Mouse (Mus musculus) CH12.LX (cell line): Measurements from ENCODE around the gene Faxc. TPM values are rescaled to one million over a fixed set of nuclear protein-coding genes. Genes with fewer than 3 reads are reported as not detected.

Source experiments
- DNase-seq: peaks from one replicate; pipeline ENCODE4 v3.0.0-alpha.2; 2013; ENCODE audit errors: extremely low read depth
- H3K27ac ChIP-seq: 2 replicates; pipeline ENCODE4 v1.5.1; 2012; ENCODE audit warnings: low read depth, mild to moderate bottlenecking, control low read depth, moderate library complexity; ENCODE audit not compliant: insufficient read depth
- H3K27me3 ChIP-seq: replicated peaks from 2 replicates; pipeline ENCODE3; 2012; ENCODE audit warnings: inconsistent platforms
- H3K36me3 ChIP-seq, 2 experiments: replicated peaks in 1 of 2; 2 replicates each; pipeline versions ENCODE3 to v1.6.1; 2012; ENCODE audit warnings: inconsistent platforms in 1 of 2, low read length in 1 of 2, mild to moderate bottlenecking in 1 of 2, mixed read lengths in 1 of 2, moderate library complexity in 1 of 2; ENCODE audit not compliant: control insufficient read depth in 1 of 2, insufficient read depth in 1 of 2
- H3K4me1 ChIP-seq, 2 experiments: 2 replicates each; pipeline ENCODE4 v1.6.1; 2012; ENCODE audit warnings: inconsistent platforms in 1 of 2, moderate library complexity in 1 of 2; ENCODE audit not compliant: insufficient read depth in 2 of 2, control insufficient read depth in 1 of 2
- H3K4me2 ChIP-seq: 2 replicates; pipeline ENCODE4 v1.6.1; 2012; ENCODE audit warnings: low read depth, mild to moderate bottlenecking, control low read depth; ENCODE audit not compliant: poor library complexity, insufficient read depth, severe bottlenecking
- H3K4me3 ChIP-seq, 3 experiments: fragments of 150-350 bp in 1 of 3; sonication (generic) in 1 of 3; replicated peaks in 1 of 3; 2 replicates each; pipeline versions ENCODE3 to v1.5.1; 2011 to 2012; ENCODE audit warnings: low read depth in 2 of 3, low read length in 2 of 3, mild to moderate bottlenecking in 2 of 3, moderate library complexity in 2 of 3, control low read depth in 1 of 3, improper control_type of control experiment in 1 of 3, inconsistent platforms in 1 of 3, mixed read lengths in 1 of 3; ENCODE audit not compliant: poor library complexity in 1 of 3
- H3K79me2 ChIP-seq: replicated peaks from 2 replicates; pipeline ENCODE4 v1.6.1; 2012; ENCODE audit warnings: mild to moderate bottlenecking, moderate library complexity; ENCODE audit not compliant: control insufficient read depth, poor library complexity, insufficient read depth, severe bottlenecking; ENCODE audit errors: extremely low read depth
- H3K9ac ChIP-seq: 2 replicates; pipeline ENCODE4 v1.6.1; 2012; ENCODE audit warnings: low read depth, mild to moderate bottlenecking, control low read depth, moderate library complexity; ENCODE audit not compliant: insufficient read depth
- H3K9me3 ChIP-seq: replicated peaks from 2 replicates; pipeline ENCODE3; 2012; ENCODE audit warnings: low read length, inconsistent platforms, mixed read lengths
- CHD1 ChIP-seq: IDR thresholded peaks from 2 replicates; pipeline ENCODE4 v1.6.1; 2012; ENCODE audit warnings: low read depth, low read length, improper control_type of control experiment, inconsistent platforms
- CHD2 ChIP-seq: IDR thresholded peaks from 2 replicates; pipeline ENCODE4 v1.6.1; 2011; ENCODE audit warnings: low read length, improper control_type of control experiment
- CTCF ChIP-seq, 2 experiments: IDR thresholded peaks in 1 of 2; conservative IDR thresholded peaks in 1 of 2; 2 replicates each; pipeline ENCODE4 v1.5.1; 2011 to 2012; ENCODE audit warnings: low read depth in 2 of 2, low read length in 2 of 2, improper control_type of control experiment in 1 of 2, inconsistent platforms in 1 of 2, mild to moderate bottlenecking in 1 of 2, moderate library complexity in 1 of 2
- EP300 ChIP-seq: IDR thresholded peaks from 2 replicates; pipeline ENCODE4 v1.6.1; 2011; ENCODE audit warnings: low read length, improper control_type of control experiment
- ETS1 ChIP-seq: conservative IDR thresholded peaks from 2 replicates; pipeline ENCODE4 v1.6.1; 2012; ENCODE audit warnings: low read depth, mild to moderate bottlenecking, inconsistent platforms, low read length, improper control_type of control experiment, moderate library complexity
- HCFC1 ChIP-seq: IDR thresholded peaks from 2 replicates; pipeline ENCODE4 v1.6.1; 2012; ENCODE audit warnings: low read depth, mild to moderate bottlenecking, inconsistent platforms, low read length, improper control_type of control experiment
- JUN ChIP-seq: IDR thresholded peaks from 2 replicates; pipeline ENCODE4 v1.6.1; 2011; ENCODE audit warnings: low read depth, mild to moderate bottlenecking, low read length, improper control_type of control experiment, moderate library complexity; ENCODE audit not compliant: insufficient read depth
- MAZ ChIP-seq: IDR thresholded peaks from 2 replicates; pipeline ENCODE4 v1.6.1; 2012; ENCODE audit warnings: low read depth, mild to moderate bottlenecking, inconsistent platforms, low read length, improper control_type of control experiment, moderate library complexity
- MYC ChIP-seq: IDR thresholded peaks from 2 replicates; pipeline ENCODE4 v1.6.1; 2011; ENCODE audit warnings: low read depth, mild to moderate bottlenecking, improper control_type of control experiment, low read length
- NRF1 ChIP-seq: IDR thresholded peaks from 2 replicates; pipeline ENCODE4 v1.6.1; 2014; ENCODE audit warnings: low read depth, mild to moderate bottlenecking, inconsistent platforms, low read length, improper control_type of control experiment, moderate library complexity
- PAX5 ChIP-seq: IDR thresholded peaks from 2 replicates; pipeline ENCODE4 v1.6.1; 2012; ENCODE audit warnings: low read length, inconsistent platforms, mixed read lengths
- POLR2A ChIP-seq: IDR thresholded peaks from 2 replicates; pipeline ENCODE4 v1.6.1; 2011; ENCODE audit warnings: low read depth, mild to moderate bottlenecking, improper control_type of control experiment, low read length
- RAD21 ChIP-seq: IDR thresholded peaks from 2 replicates; pipeline ENCODE4 v1.6.1; 2011; ENCODE audit warnings: low read depth, mild to moderate bottlenecking, low read length, improper control_type of control experiment, moderate library complexity
- RCOR1 ChIP-seq: conservative IDR thresholded peaks from 2 replicates; pipeline ENCODE4 v1.6.1; 2012; ENCODE audit warnings: low read depth, mild to moderate bottlenecking, inconsistent platforms, low read length, improper control_type of control experiment
- SIN3A ChIP-seq: IDR thresholded peaks from 2 replicates; pipeline ENCODE4 v1.6.1; 2012; ENCODE audit warnings: low read length, improper control_type of control experiment, inconsistent platforms
- TBP ChIP-seq: conservative IDR thresholded peaks from 2 replicates; pipeline ENCODE4 v1.6.1; 2011; ENCODE audit warnings: low read depth, low read length, improper control_type of control experiment
- TCF12 ChIP-seq: IDR thresholded peaks from 2 replicates; pipeline ENCODE4 v1.6.1; 2014; ENCODE audit warnings: low read depth, mild to moderate bottlenecking, inconsistent platforms, low read length, improper control_type of control experiment
- UBTF ChIP-seq: IDR thresholded peaks from 2 replicates; pipeline ENCODE4 v1.6.1; 2012; ENCODE audit warnings: low read depth, mild to moderate bottlenecking, inconsistent platforms, low read length, improper control_type of control experiment, moderate library complexity
- ZC3H11A ChIP-seq: IDR thresholded peaks from 2 replicates; pipeline ENCODE4 v1.6.1; 2012; ENCODE audit warnings: low read depth, mild to moderate bottlenecking, inconsistent platforms, low read length, improper control_type of control experiment
- dilution Hi-C: fragments of 300-500 bp; cut with MboI; formaldehyde crosslinking; loops from 2 replicates; pipeline ENCODE4 v1.14.3; 2020; ENCODE audit warnings: low sequenced_read_pairs; ENCODE audit not compliant: extremely low pct_unique_long_range_greater_than_20kb, extremely low pct_ligation_motif_present
- in situ Hi-C: fragments of 300-500 bp; cut with MboI; formaldehyde crosslinking; loops from 3 replicates; pipeline ENCODE4 v1.14.3; 2019; ENCODE audit warnings: low sequenced_read_pairs, low pct_ligation_motif_present, low pct_unique_long_range_greater_than_20kb, mixed read lengths
- polyA plus RNA-seq: library from polyadenylated mRNA; unstranded; fragments of >175 nt; gene quantifications from 2 replicates; pipeline ENCODE4 v1.2.1, GENCODE M21; 2012; ENCODE audit warnings: low read depth; ENCODE audit not compliant: insufficient read length
- total RNA-seq, 2 experiments: library from RNA; depleted of rRNA; stranded (reverse); fragments of 300-350 nt in 1 of 2; fragments of >200 nt in 1 of 2; gene quantifications; 2 replicates each; pipeline ENCODE4 v1.2.3; 2012 to 2014

Gene Faxc
- total and polyA plus RNA-seq, 3 experiments = 0.16 to 1.7 (median 0.37) TPM

- in situ Hi-C loops (no loop called here), dilution Hi-C loops (no loop called here)
These were observed 51.3 kb downstream of the Faxc start for GRCm38 (mm10) chr4:21982449-21982848.

DNA sequence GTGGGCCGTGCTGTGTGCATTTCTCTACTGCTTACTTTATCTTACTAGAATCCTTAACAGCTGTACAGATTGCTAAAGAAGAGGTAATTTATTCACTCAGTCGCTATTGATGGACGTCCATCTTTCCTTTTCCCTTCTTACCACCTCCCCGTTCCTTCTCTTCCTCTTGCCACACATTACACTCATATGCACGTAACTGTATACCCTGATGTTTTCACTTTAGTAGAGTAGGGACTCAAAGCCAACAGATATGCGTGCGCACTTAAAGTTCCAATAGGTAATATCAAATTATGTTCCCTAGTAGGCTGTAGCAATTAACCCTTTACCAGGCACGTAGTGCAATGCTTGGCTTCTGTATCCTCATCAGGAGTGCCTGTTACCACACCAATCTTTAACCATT, 55.7 kb downstream of the Faxc start:
- no peak overlapping the region for H3K4me3 ChIP-seq
- in situ Hi-C loops = no loop called here
- dilution Hi-C loops = no loop called here
- no peak overlapping the region for H3K9ac ChIP-seq
- no peak for DNase-seq
- no peaks in the 10 kb centered on the region for H3K79me2 ChIP-seq
- no peaks in the 10 kb centered on the region for H3K27me3 ChIP-seq
- H3K27ac ChIP-seq = no peak overlapping the region
- H3K9me3 ChIP-seq = no peaks in the 10 kb centered on the region
- H3K36me3 ChIP-seq = peaks cover 0 to 11% of the 10 kb centered on the region in 2 experiments
- H3K4me2 ChIP-seq = no peak overlapping the region
- peaks cover 5 to 15% of the 10 kb centered on the region in 2 experiments for H3K4me1 ChIP-seq
- TF ChIP-seq CHD2 = no peak
- no peak for TF ChIP-seq RCOR1
- TF ChIP-seq SIN3A = no peak
- TF ChIP-seq POLR2A = no peak
- TF ChIP-seq MYC = no peak
- no peak for TF ChIP-seq JUN
- TF ChIP-seq PAX5 = no peak
- TF ChIP-seq TCF12 = no peak
- no peak for TF ChIP-seq ZC3H11A
- TF ChIP-seq HCFC1 = no peak
- TF ChIP-seq CTCF (conservative IDR thresholded peaks at IDR 0.05 in 1 of 2, IDR thresholded peaks at IDR 0.05 in 1 of 2; ENCODE audit: low read depth in 2 of 2, low read length in 2 of 2) = no peak

More at GRCm38 (mm10) chr4:21982449-21982848, 51.3 kb downstream of the Faxc start:
- Histone ChIP-seq H3K79me2 (no peaks in the 10 kb centered on the region), H3K27me3 (no peaks in the 10 kb centered on the region), H3K4me3 (no peak overlapping the region), H3K36me3 (peaks cover 0 to 7% of the 10 kb centered on the region in 2 experiments), H3K4me2 (no peak overlapping the region), H3K9ac (no peak overlapping the region), H3K27ac (no peak overlapping the region), H3K4me1 (peaks cover 5 to 10% of the 10 kb centered on the region in 2 experiments; a peak in 3 of 4 replicates), H3K9me3 (no peaks in the 10 kb centered on the region)
- no peak for TF ChIP-seq RAD21
- TF ChIP-seq TBP = no peak
- no peak for TF ChIP-seq PAX5
- TF ChIP-seq UBTF = no peak
- no peak for TF ChIP-seq CTCF (conservative IDR thresholded peaks at IDR 0.05 in 1 of 2, IDR thresholded peaks at IDR 0.05 in 1 of 2; ENCODE audit: low read depth in 2 of 2, low read length in 2 of 2)
- TF ChIP-seq RCOR1 = no peak
- no peak for TF ChIP-seq CHD1
- no peak for TF ChIP-seq NRF1
- no peak for TF ChIP-seq MAZ
- TF ChIP-seq EP300 = no peak
- TF ChIP-seq ETS1 = no peak
- DNase-seq = no peak
